Mouse (Mus musculus): ENCODE measurements around the gene Ppfia1. TPM values are rescaled to one million over a fixed set of nuclear protein-coding genes. Genes with fewer than 3 reads are reported as not detected.

Ppfia1 gene
- polyA plus RNA-seq (2014; fragmentation: Illumina TruSeq; extraction: RNeasy Lipid Tissue Mini Kit (QIAGEN cat#74804); ENCODE audit: insufficient read depth, low read depth, low replicate concordance) = 16.8 TPM

DNA sequence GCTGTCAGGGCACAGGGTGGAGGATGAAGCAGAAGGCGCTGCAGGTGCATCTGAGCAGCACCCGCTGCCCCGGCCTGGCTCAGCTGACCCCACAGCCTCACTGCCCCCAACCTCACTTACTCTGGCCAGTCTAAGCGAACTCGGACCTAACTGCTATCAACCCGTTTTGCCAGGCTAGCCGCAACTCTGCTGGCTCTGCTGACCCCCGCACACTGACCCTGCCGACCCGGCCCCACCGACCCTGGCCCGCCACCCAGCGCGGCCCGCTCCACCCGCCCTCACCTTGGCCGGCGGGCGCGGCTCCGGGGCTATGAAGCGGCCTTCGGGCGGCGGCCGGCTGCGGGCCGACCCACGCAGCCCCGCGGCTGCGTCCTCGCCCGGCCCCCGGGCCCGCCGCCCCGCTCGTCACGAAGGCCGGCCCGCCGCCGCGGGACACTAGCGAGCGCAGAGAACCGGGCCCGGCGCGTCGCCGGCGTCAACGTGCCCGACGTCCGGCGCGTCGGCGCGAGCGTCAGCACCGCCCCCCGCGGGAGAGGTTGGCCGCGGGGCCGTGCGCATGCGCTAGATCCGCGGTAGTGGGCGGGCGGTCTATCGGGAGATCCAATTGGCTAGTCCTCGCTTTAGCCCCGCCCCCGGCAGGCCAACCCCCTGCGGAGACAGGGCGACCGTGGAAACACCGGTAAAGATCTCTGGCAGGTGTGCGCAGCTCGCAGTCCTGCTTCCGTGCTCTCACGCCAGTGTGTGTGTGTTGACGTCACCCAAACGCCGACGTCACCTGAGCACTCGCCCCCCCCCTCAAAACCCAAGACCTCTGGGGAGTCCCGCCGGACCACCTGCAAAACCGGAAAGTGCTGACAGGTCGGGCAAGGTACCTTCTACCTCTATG is at the start of gene Ppfia1:
Gene Ppfia1, minus strand, starts transcription at position 493 of the 886 bp plus-strand sequence.

DNA sequence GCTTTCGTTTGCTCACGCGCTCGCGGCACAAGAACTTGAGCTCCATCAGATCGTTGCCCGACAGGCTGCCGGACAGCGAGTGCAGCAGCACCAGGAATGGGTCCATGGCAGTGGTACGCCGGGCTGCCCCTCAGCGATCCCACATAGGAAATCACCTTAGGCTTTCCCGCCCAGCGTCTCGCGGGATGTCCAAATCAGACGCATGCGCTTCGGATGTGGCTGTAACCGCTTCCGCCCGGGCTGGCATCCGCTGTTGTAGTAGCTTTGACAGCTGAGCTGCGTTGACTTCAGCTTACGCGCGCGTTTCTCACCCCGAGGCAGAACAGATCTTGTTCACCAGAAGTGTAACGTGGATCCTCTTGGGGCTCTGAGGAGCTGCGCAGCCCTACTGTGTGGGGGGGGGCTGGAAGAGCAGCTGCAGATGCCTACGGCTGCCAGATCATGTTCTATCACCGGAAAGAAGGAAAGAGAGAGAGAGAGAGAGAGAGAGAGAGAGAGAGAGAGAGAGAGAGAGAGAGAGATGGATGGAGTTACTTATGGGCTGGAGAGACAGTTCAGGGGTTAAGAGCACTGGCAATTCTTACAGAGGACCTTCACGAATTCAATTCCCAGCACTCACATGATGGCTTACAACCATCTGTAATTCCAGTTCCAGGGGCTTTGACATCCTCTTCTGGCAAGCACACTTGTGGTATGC is 28.9 kb upstream of the Ppfia1 start, which contains the start of gene Fadd:
Gene Fadd, minus strand, starts transcription at position 180 of the 697 bp plus-strand sequence.

GRCm38 (mm10) chr7:144470545-144471059 is 82.9 kb downstream of the Ppfia1 start, which contains the start of gene Cttn:
Cttn (minus strand) TSS chr7:144471009.

Other genes with a start within 250 kb of the Ppfia1 start
- gene Cttn, start 82.7 kb downstream of the Ppfia1 start, polyA plus RNA-seq (2014; fragmentation: Illumina TruSeq; extraction: RNeasy Lipid Tissue Mini Kit (QIAGEN cat#74804); ENCODE audit: insufficient read depth, low read depth, low replicate concordance) = 53.4 TPM
- 5.0 TPM for gene Fadd, start 28.7 kb upstream of the Ppfia1 start, polyA plus RNA-seq (2014; fragmentation: Illumina TruSeq; extraction: RNeasy Lipid Tissue Mini Kit (QIAGEN cat#74804); ENCODE audit: insufficient read depth, low read depth, low replicate concordance)
- gene Ano1, start 198.2 kb upstream of the Ppfia1 start, polyA plus RNA-seq (2014; fragmentation: Illumina TruSeq; extraction: RNeasy Lipid Tissue Mini Kit (QIAGEN cat#74804); ENCODE audit: insufficient read depth, low read depth, low replicate concordance) = 16.6 TPM